Mouse (Mus musculus): ENCODE data around the gene Pnp2. TPM values are rescaled to one million over a fixed set of nuclear protein-coding genes. Genes with fewer than 3 reads are reported as not detected.

The Pnp2 gene
- polyA plus RNA-seq (2015; fragmentation: Nextera tagmentation; extraction: Ambion mirVana), result 0.75 and 1.3 TPM in 2 replicates

GRCm38 (mm10) chr14:50955942-50956508, at the start of gene Pnp2:
Gene Pnp2 (plus strand): TSS chr14:50955992.

GRCm38 (mm10) chr14:50924281-50925064, 31.3 kb upstream of the Pnp2 start, which contains the start of the genes Osgep and Apex1:
Gene Osgep (minus strand): TSS chr14:50924893.
Gene Apex1 (plus strand): TSS chr14:50924968.

GRCm38 (mm10) chr14:50930754-50931492, 24.9 kb upstream of the Pnp2 start, which contains the start of the genes Pip4p1 and Pnp:
Gene Pip4p1 (minus strand): TSS chr14:50930856.
Gene Pnp (plus strand): TSS chr14:50931082.

GRCm38 (mm10) chr14:50943932-50944667, 11.7 kb upstream of the Pnp2 start, which contains the start of gene Gm49342:
Gene Gm49342 (plus strand): TSS chr14:50944517.

GRCm38 (mm10) chr14:51007152-51007801, 51.5 kb downstream of the Pnp2 start, which contains the start of gene Rnase10:
Gene Rnase10 (plus strand): TSS chr14:51007751.

Other genes starting within 250 kb of the Pnp2 start
- not detected in 2 replicates for gene Olfr748, start 248.6 kb upstream of the Pnp2 start, polyA plus RNA-seq (2015; fragmentation: Nextera tagmentation; extraction: Ambion mirVana)
- gene Olfr749, start 210.9 kb upstream of the Pnp2 start, polyA plus RNA-seq (2015; fragmentation: Nextera tagmentation; extraction: Ambion mirVana), result not detected in 2 replicates
- 36.4 and 40.1 TPM in 2 replicates for gene Ttc5, start 170.5 kb upstream of the Pnp2 start, polyA plus RNA-seq (2015; fragmentation: Nextera tagmentation; extraction: Ambion mirVana)
- gene Ccnb1ip1, start 148.3 kb upstream of the Pnp2 start, polyA plus RNA-seq (2015; fragmentation: Nextera tagmentation; extraction: Ambion mirVana), result not detected in 2 replicates
- 26.6 and 27.3 TPM in 2 replicates for gene Parp2, start 148.2 kb upstream of the Pnp2 start, polyA plus RNA-seq (2015; fragmentation: Nextera tagmentation; extraction: Ambion mirVana)
- gene Tep1, start 85.4 kb upstream of the Pnp2 start, polyA plus RNA-seq (2015; fragmentation: Nextera tagmentation; extraction: Ambion mirVana), result 6.8 and 7.5 TPM in 2 replicates
- 0.31 and 0.64 TPM in 2 replicates for gene Klhl33, start 58.5 kb upstream of the Pnp2 start, polyA plus RNA-seq (2015; fragmentation: Nextera tagmentation; extraction: Ambion mirVana)
- gene Osgep, start 31.1 kb upstream of the Pnp2 start, polyA plus RNA-seq (2015; fragmentation: Nextera tagmentation; extraction: Ambion mirVana), result 78.2 and 87.5 TPM in 2 replicates
- gene Apex1, start 31.0 kb upstream of the Pnp2 start, polyA plus RNA-seq (2015; fragmentation: Nextera tagmentation; extraction: Ambion mirVana), result 91.5 and 98.7 TPM in 2 replicates
- gene Pip4p1, start 25.1 kb upstream of the Pnp2 start, polyA plus RNA-seq (2015; fragmentation: Nextera tagmentation; extraction: Ambion mirVana), result 32.4 and 42.5 TPM in 2 replicates
- 46.9 and 49.2 TPM in 2 replicates for gene Pnp, start 24.9 kb upstream of the Pnp2 start, polyA plus RNA-seq (2015; fragmentation: Nextera tagmentation; extraction: Ambion mirVana)
- gene Gm49342, start 11.5 kb upstream of the Pnp2 start, polyA plus RNA-seq (2015; fragmentation: Nextera tagmentation; extraction: Ambion mirVana), result not detected in 2 replicates
- gene Rnase10, start 51.8 kb downstream of the Pnp2 start, polyA plus RNA-seq (2015; fragmentation: Nextera tagmentation; extraction: Ambion mirVana), result 0.21 TPM in 1 of 2 replicates, not detected in the other
- gene Rnase9, start 85.9 kb downstream of the Pnp2 start, polyA plus RNA-seq (2015; fragmentation: Nextera tagmentation; extraction: Ambion mirVana), result not detected in 2 replicates
- gene Rnase11, start 94.2 kb downstream of the Pnp2 start, polyA plus RNA-seq (2015; fragmentation: Nextera tagmentation; extraction: Ambion mirVana), result not detected in 2 replicates
- 0.19 and 0.34 TPM in 2 replicates for gene Rnase12, start 101.7 kb downstream of the Pnp2 start, polyA plus RNA-seq (2015; fragmentation: Nextera tagmentation; extraction: Ambion mirVana)
- gene Olfr750, start 118.4 kb downstream of the Pnp2 start, polyA plus RNA-seq (2015; fragmentation: Nextera tagmentation; extraction: Ambion mirVana), result not detected in 2 replicates
- gene Rnase4, start 135.1 kb downstream of the Pnp2 start, polyA plus RNA-seq (2015; fragmentation: Nextera tagmentation; extraction: Ambion mirVana), result 97.5 and 101 TPM in 2 replicates
- gene Ang, start 135.2 kb downstream of the Pnp2 start, polyA plus RNA-seq (2015; fragmentation: Nextera tagmentation; extraction: Ambion mirVana), result 12.3 and 13.3 TPM in 2 replicates
- gene Eddm3b, start 158.4 kb downstream of the Pnp2 start, polyA plus RNA-seq (2015; fragmentation: Nextera tagmentation; extraction: Ambion mirVana), result not detected in 2 replicates
- 0.46 and 1.8 TPM in 2 replicates for gene Rnase6, start 167.9 kb downstream of the Pnp2 start, polyA plus RNA-seq (2015; fragmentation: Nextera tagmentation; extraction: Ambion mirVana)
- not detected in 2 replicates for gene Rnase1, start 190.8 kb downstream of the Pnp2 start, polyA plus RNA-seq (2015; fragmentation: Nextera tagmentation; extraction: Ambion mirVana)
- gene Rnase2b, start 206.3 kb downstream of the Pnp2 start, polyA plus RNA-seq (2015; fragmentation: Nextera tagmentation; extraction: Ambion mirVana), result not detected in 2 replicates
- gene Ang2, start 243.2 kb downstream of the Pnp2 start, polyA plus RNA-seq (2015; fragmentation: Nextera tagmentation; extraction: Ambion mirVana), result not detected in 2 replicates
- not detected in 2 replicates for gene Ear14, start 247.4 kb downstream of the Pnp2 start, polyA plus RNA-seq (2015; fragmentation: Nextera tagmentation; extraction: Ambion mirVana)